9 mouse cellular contexts compared by ENCODE assay signal in genomic region chr2:29016599-29017587, GRCm38 (mm10). TPM values are rescaled to one million over a fixed set of nuclear protein-coding genes. Genes with fewer than 3 reads are reported as not detected.
A peak's percentile ranks its signal among the peaks of the same experiment; 100 is the strongest.
DNase-seq lines count a peak whose midpoint lies in the region; ATAC-seq and TF ChIP-seq lines count a peak whose summit lies in the region.
"Had no signal": no experiment of that assay in that cellular context is flagged by ENCODE, and none has a peak within 500 bp of the region (broad histone marks: within the 10 kb centered on the region; RNA-seq: fewer than 3 reads in every experiment).

No protein-coding gene starts in this region.

- H3K9ac ChIP-seq in kidney, embryonic 16.5 days (replicated peaks; ENCODE audit: low read length), result no peak overlapping the region
- H3K9ac ChIP-seq in forebrain, postnatal 0 days, result no peak overlapping the region
- no peak overlapping the region; the same call in 1 of the 2 replicates for H3K9ac ChIP-seq in neural tube, embryonic 11.5 days (ENCODE audit: low read length)

- WGBS in kidney, embryonic 16.5 days, result 41% methylated on average over 27 of the region's 27 CpGs
- WGBS in forebrain, postnatal 0 days, result 51% methylated on average over 27 of the region's 27 CpGs
- WGBS in neural tube, embryonic 11.5 days, result 45% methylated on average over 27 of the region's 27 CpGs

- H3K4me2 ChIP-seq in kidney, embryonic 16.5 days (replicated peaks; ENCODE audit: low read depth, low read length), result peak overlapping the region; percentile 24
- H3K4me2 ChIP-seq in forebrain, postnatal 0 days (ENCODE audit: low read depth), result no peak overlapping the region
- 0 out of 2 replicates have a peak overlapping the region, but pooled peaks have one; percentile 9 for H3K4me2 ChIP-seq in neural tube, embryonic 11.5 days (ENCODE audit: low read depth)

- ATAC-seq in kidney, embryonic 16.5 days (ENCODE audit: low FRiP score, low TSS enrichment), result no peak; the same call in 1 of the 2 replicates
- peak; percentile 47 for ATAC-seq in forebrain, postnatal 0 days
- ATAC-seq in neural tube, embryonic 11.5 days (ENCODE audit: insufficient read depth, low FRiP score, low TSS enrichment), result peak; percentile 77
- ATAC-seq in megakaryocyte, adult 5-6 weeks (ENCODE audit: poor library complexity, severe bottlenecking), result no peak
- ATAC-seq: Patski had no signal

- TF ChIP-seq CTCF in forebrain, postnatal 0 days (IDR thresholded peaks at IDR 0.05; ENCODE audit: low read depth), result no peak

- H3K4me3 ChIP-seq in kidney, embryonic 16.5 days (ENCODE audit: low read length), result no peak overlapping the region
- no peak overlapping the region for H3K4me3 ChIP-seq in forebrain, postnatal 0 days (ENCODE audit: low read depth, low read length)
- H3K4me3 ChIP-seq in neural tube, embryonic 11.5 days (ENCODE audit: low read depth, low read length), result no peak overlapping the region

- peaks cover 10% of the 10 kb centered on the region for H3K4me1 ChIP-seq in kidney, embryonic 16.5 days (ENCODE audit: insufficient read depth, low read length)
- H3K4me1 ChIP-seq in forebrain, postnatal 0 days (ENCODE audit: insufficient read depth), result peaks cover 3% of the 10 kb centered on the region; the same call in 1 of the 2 replicates
- peaks cover 17% of the 10 kb centered on the region for H3K4me1 ChIP-seq in neural tube, embryonic 11.5 days (ENCODE audit: control insufficient read depth, insufficient read depth, low read length)

- DNase-seq in kidney, postnatal 14 days, result no peak
- peak; percentile 78 to 79 for DNase-seq in adrenal gland, postnatal 36 days
- peak; percentile 48 for DNase-seq in forebrain, postnatal 0 days
- peak; percentile 81 for DNase-seq in neural tube, embryonic 11.5 days (ENCODE audit: low spot score)
- no peak for DNase-seq in layer of hippocampus, adult 9-11 months
- DNase-seq in cerebellum, adult 9-11 months, result no peak

- no peaks in the 10 kb centered on the region for H3K36me3 ChIP-seq in kidney, embryonic 16.5 days (ENCODE audit: insufficient read depth, low read length)
- no peaks in the 10 kb centered on the region for H3K36me3 ChIP-seq in forebrain, postnatal 0 days (ENCODE audit: insufficient read depth)
- H3K36me3 ChIP-seq in neural tube, embryonic 11.5 days (ENCODE audit: control insufficient read depth, insufficient read depth, low read length), result no peaks in the 10 kb centered on the region

- H3K9me3 ChIP-seq in kidney, embryonic 16.5 days (ENCODE audit: low read length), result no peaks in the 10 kb centered on the region
- no peaks in the 10 kb centered on the region for H3K9me3 ChIP-seq in forebrain, postnatal 0 days (ENCODE audit: low read length)
- no peaks in the 10 kb centered on the region for H3K9me3 ChIP-seq in neural tube, embryonic 11.5 days (ENCODE audit: control insufficient read depth, low read length)

- H3K27ac ChIP-seq in kidney, embryonic 16.5 days (ENCODE audit: low read length), result no peak overlapping the region
- H3K27ac ChIP-seq in forebrain, postnatal 0 days (ENCODE audit: low read depth, low read length), result no peak overlapping the region
- peak overlapping the region; percentile 76 for H3K27ac ChIP-seq in neural tube, embryonic 11.5 days (ENCODE audit: low read depth, low read length)

- H3K27me3 ChIP-seq in kidney, embryonic 16.5 days (ENCODE audit: insufficient read depth, low read length), result peaks cover 40% of the 10 kb centered on the region
- no peaks in the 10 kb centered on the region; the same call in 1 of the 2 replicates for H3K27me3 ChIP-seq in forebrain, postnatal 0 days (ENCODE audit: insufficient read depth, low read length)
- no peaks in the 10 kb centered on the region for H3K27me3 ChIP-seq in neural tube, embryonic 11.5 days (ENCODE audit: control insufficient read depth, insufficient read depth, low read length)

RNA-seq across cellular contexts. Expression of gene Cfap77, which starts 38.0 kb away (rescaled TPM):
- polyA plus RNA-seq in kidney, embryonic 16.5 days (2015; fragmentation: Nextera tagmentation; extraction: Ambion mirVana), result 0.23 and 0.35 TPM in 2 replicates
- total RNA-seq in adrenal gland, postnatal 36 days (2021), result under 1 TPM; 0.33 to 0.79 TPM
- 0.57 TPM in 1 of 2 replicates, not detected in the other for total RNA-seq in forebrain, postnatal 0 days (2014; rRNA removed)
- polyA plus RNA-seq in forebrain, postnatal 0 days (2015; fragmentation: Nextera tagmentation; extraction: Ambion mirVana), result 0.43 and 0.59 TPM in 2 replicates
- polyA plus RNA-seq in neural tube, embryonic 11.5 days (2014; fragmentation: Nextera tagmentation; extraction: Ambion mirVana), result 0.33 TPM in 1 of 2 replicates, not detected in the other
- 0.32 TPM in 1 of 2 replicates, not detected in the other for total RNA-seq in megakaryocyte, adult 5-6 weeks (2015)
- not detected in 2 replicates for total RNA-seq in megakaryocyte, adult 5-6 weeks (2017)

RNA-seq across cellular contexts. Expression of gene Ttf1, which starts 43.2 kb away (rescaled TPM):
- 10.2 and 11.4 TPM in 2 replicates for polyA plus RNA-seq in kidney, embryonic 16.5 days (2015; fragmentation: Nextera tagmentation; extraction: Ambion mirVana)
- total RNA-seq in adrenal gland, postnatal 36 days (2021), result 10 to 100 TPM; 12.0 to 13.9 TPM
- total RNA-seq in forebrain, postnatal 0 days (2014; rRNA removed), result 8.5 and 72.5 TPM in 2 replicates
- polyA plus RNA-seq in forebrain, postnatal 0 days (2015; fragmentation: Nextera tagmentation; extraction: Ambion mirVana), result 2.2 and 3.4 TPM in 2 replicates
- 11.7 and 12.2 TPM in 2 replicates for polyA plus RNA-seq in neural tube, embryonic 11.5 days (2014; fragmentation: Nextera tagmentation; extraction: Ambion mirVana)
- 13.0 and 17.1 TPM in 2 replicates for total RNA-seq in megakaryocyte, adult 5-6 weeks (2015)
- total RNA-seq in megakaryocyte, adult 5-6 weeks (2017), result 18.6 and 22.9 TPM in 2 replicates

Comparison
In these comparisons a context has a peak if more than half of its experiments do, and no peak if none do; other contexts are left out.
1. ATAC-seq: peak in forebrain, postnatal 0 days (single experiment) and neural tube, embryonic 11.5 days (single experiment); none in kidney, embryonic 16.5 days (single experiment) and megakaryocyte, adult 5-6 weeks (single experiment).
2. DNase-seq: peak in adrenal gland, postnatal 36 days (2 of 2), forebrain, postnatal 0 days (single experiment) and neural tube, embryonic 11.5 days (single experiment); none in kidney, postnatal 14 days (single experiment), layer of hippocampus, adult 9-11 months (single experiment) and cerebellum, adult 9-11 months (single experiment).